Mouse (Mus musculus) urinary bladder, postnatal 4 days (tissue): ENCODE measurements around the gene Lap3.

Experiments used
- DNase-seq, 2 experiments: peaks; one replicate each; pipeline ENCODE4 v3.0.0; 2021 to 2022; ENCODE audit warnings: low spot score in 2 of 2

The Lap3 gene

GRCm38 (mm10) chr5:45496042-45496441 lies 2.9 kb downstream of the Lap3 start:
- DNase-seq, result no peak

GRCm38 (mm10) chr5:45496479-45496878 lies 3.3 kb downstream of the Lap3 start:
- no peak for DNase-seq

GRCm38 (mm10) chr5:45496930-45497550 lies 3.9 kb downstream of the Lap3 start:
- DNase-seq, result no peak

- no peak for DNase-seq
These were observed 4.4 kb downstream of the Lap3 start for GRCm38 (mm10) chr5:45497564-45497963.

- no peak for DNase-seq
These were observed 16.9 kb downstream of the Lap3 start for GRCm38 (mm10) chr5:45510071-45510470.

- DNase-seq, result no peak
These were observed 19.7 kb downstream of the Lap3 start for GRCm38 (mm10) chr5:45512908-45513307.

- DNase-seq, result no peak
These were observed 20.3 kb downstream of the Lap3 start for GRCm38 (mm10) chr5:45513511-45513910.

- DNase-seq, result no peak
These were observed 21.4 kb downstream of the Lap3 start for GRCm38 (mm10) chr5:45514599-45514998.

GRCm38 (mm10) chr5:45515151-45515743 lies 22.1 kb downstream of the Lap3 start:
- no peak for DNase-seq

- peak; percentile 92 to 96 for DNase-seq
These were observed 27.0 kb downstream of the Lap3 start, which contains the start of gene Med28 for GRCm38 (mm10) chr5:45519960-45520808. TSS of gene Med28 (plus strand) at chr5:45520229.

- no peak for DNase-seq
These were observed 27.6 kb downstream of the Lap3 start for GRCm38 (mm10) chr5:45520809-45521110.

GRCm38 (mm10) chr5:45521601-45522000 lies 28.4 kb downstream of the Lap3 start:
- DNase-seq, result no peak

- DNase-seq, result no peak
These were observed 31.9 kb downstream of the Lap3 start for GRCm38 (mm10) chr5:45525101-45525500.

GRCm38 (mm10) chr5:45526338-45526737 lies 33.2 kb downstream of the Lap3 start:
- DNase-seq, result no peak

- no peak for DNase-seq
These were observed 36.5 kb downstream of the Lap3 start for GRCm38 (mm10) chr5:45529696-45530095.

- peak in 1 of 2 experiments; percentile 22 for DNase-seq
These were observed 41.3 kb downstream of the Lap3 start for GRCm38 (mm10) chr5:45534319-45535098.

- DNase-seq, result no peak
These were observed 42.0 kb downstream of the Lap3 start for GRCm38 (mm10) chr5:45535177-45535576.

- no peak for DNase-seq
These were observed 46.3 kb downstream of the Lap3 start for GRCm38 (mm10) chr5:45539502-45539901.

- DNase-seq, result no peak
These were observed 50.2 kb downstream of the Lap3 start for GRCm38 (mm10) chr5:45543374-45543773.

GRCm38 (mm10) chr5:45549586-45549985 lies 56.4 kb downstream of the Lap3 start:
- DNase-seq, result no peak
